Mouse (Mus musculus) pancreas, adult 10 weeks (tissue): ENCODE measurements around the gene Hace1. TPM values are rescaled to one million over a fixed set of nuclear protein-coding genes. Genes with fewer than 3 reads are reported as not detected.

Experiments
- polyA plus RNA-seq: library from polyadenylated mRNA; stranded (reverse); fragments of 350-450 nt; fragmentation: Illumina TruSeq; extraction: RNeasy Lipid Tissue Mini Kit (QIAGEN cat#74804); gene quantifications from one replicate; pipeline ENCODE4 v1.2.3, GENCODE M21; 2015; ENCODE audit warnings: low read depth, low replicate concordance; ENCODE audit not compliant: insufficient read depth

The Hace1 gene
- 3.9 TPM for polyA plus RNA-seq

DNA sequence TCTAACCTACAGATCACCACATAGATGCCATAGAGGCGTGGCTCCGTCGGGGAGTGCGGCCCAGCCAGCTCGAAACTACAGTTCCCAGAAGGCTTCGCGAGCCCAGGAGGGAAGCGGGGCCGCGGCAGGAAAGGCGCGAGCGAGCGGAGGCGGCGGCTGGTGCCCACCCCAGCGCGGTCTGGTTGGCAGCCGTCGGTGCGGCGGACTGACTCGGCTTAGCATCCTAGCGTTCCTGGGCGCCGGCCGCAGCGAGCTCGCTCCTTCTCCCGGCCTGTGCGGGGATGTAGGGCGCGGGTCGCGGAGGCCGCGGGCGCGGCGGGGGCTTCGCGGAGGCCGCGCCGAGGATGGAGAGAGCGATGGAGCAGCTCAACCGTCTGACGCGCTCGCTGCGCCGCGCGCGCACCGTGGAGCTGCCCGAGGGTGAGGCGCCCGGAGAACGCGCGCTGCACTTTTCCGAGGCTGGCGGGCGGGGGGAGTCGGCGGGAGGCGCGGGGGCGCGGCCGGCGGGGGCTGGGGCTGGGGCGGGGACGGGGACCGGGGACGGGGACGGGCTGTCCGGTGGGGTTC, at the start of gene Hace1:
Gene Hace1, plus strand, starts transcription at position 99 of the 567 bp plus-strand sequence.

Other genes starting within 250 kb of the Hace1 start
- not detected for gene Bves, start 242.1 kb upstream of the Hace1 start, polyA plus RNA-seq
- gene Lin28b, start 91.4 kb upstream of the Hace1 start, polyA plus RNA-seq, result not detected